Mouse (Mus musculus): ENCODE measurements around the gene Mtx3. TPM values are rescaled to one million over a fixed set of nuclear protein-coding genes. Genes with fewer than 3 reads are reported as not detected.

The Mtx3 gene
- total RNA-seq, 2 experiments from 2014 or later, result 25.0 to 26.5 TPM

GRCm38 (mm10) chr13:92880589-92880988 is 36.0 kb downstream of the Mtx3 start:
- intact Hi-C loops (cut with DNase I), result no loop called here
- DNase-seq (ENCODE audit: low spot score in 2 of 2), result peak in 1 of 2 experiments; percentile 1

GRCm38 (mm10) chr13:92882271-92882985 is 37.9 kb downstream of the Mtx3 start:
- peak in 1 of 2 experiments; percentile 2 for DNase-seq (ENCODE audit: low spot score in 2 of 2)
- intact Hi-C loops (cut with DNase I), result no loop called here

- DNase-seq (ENCODE audit: low spot score in 2 of 2), result no peak
- intact Hi-C loops (cut with DNase I), result no loop called here
These were observed 38.6 kb downstream of the Mtx3 start for GRCm38 (mm10) chr13:92882986-92883720.

- intact Hi-C loops (cut with DNase I), result no loop called here
- DNase-seq (ENCODE audit: low spot score in 2 of 2), result peak in 1 of 2 experiments; percentile 1
These were observed 39.6 kb downstream of the Mtx3 start for GRCm38 (mm10) chr13:92884206-92884605.

GRCm38 (mm10) chr13:92884930-92885329 is 40.4 kb downstream of the Mtx3 start:
- intact Hi-C loops (cut with DNase I), result no loop called here
- DNase-seq (ENCODE audit: low spot score in 2 of 2), result no peak

- intact Hi-C loops (cut with DNase I), result no loop called here
- DNase-seq (ENCODE audit: low spot score in 2 of 2), result no peak
These were observed 54.5 kb downstream of the Mtx3 start for GRCm38 (mm10) chr13:92899087-92899486.

- intact Hi-C loops (cut with DNase I), result no loop called here
- DNase-seq (ENCODE audit: low spot score in 2 of 2), result no peak
These were observed 58.7 kb downstream of the Mtx3 start for GRCm38 (mm10) chr13:92903291-92903690.

GRCm38 (mm10) chr13:92905944-92906343 is 61.4 kb downstream of the Mtx3 start:
- intact Hi-C loops (cut with DNase I), result no loop called here

GRCm38 (mm10) chr13:92907366-92907765 is 62.8 kb downstream of the Mtx3 start:
- DNase-seq (ENCODE audit: low spot score in 2 of 2), result no peak
- intact Hi-C loops (cut with DNase I), result no loop called here

More at GRCm38 (mm10) chr13:92905944-92906343, 61.4 kb downstream of the Mtx3 start:
- no peak for DNase-seq (ENCODE audit: low spot score in 2 of 2)

Other genes with a start within 250 kb of the Mtx3 start
- gene Serinc5, start 233.7 kb upstream of the Mtx3 start, total RNA-seq (2021), result 10 to 100 TPM; 60.2 to 73.2 TPM
- gene Thbs4, start 49.9 kb upstream of the Mtx3 start, total RNA-seq (2021), result 1 to 10 TPM; 3.0 to 5.7 TPM

Measured in left cerebral cortex, postnatal 14 days (tissue).